Mouse (Mus musculus): ENCODE measurements at regions not wholly inside any gene's neighbourhood (a gene's known extent, or its start where the extent isn't known, plus 50 kb on each side); places are given as distances from the start of the nearest gene placed in this dataset.

DNA sequence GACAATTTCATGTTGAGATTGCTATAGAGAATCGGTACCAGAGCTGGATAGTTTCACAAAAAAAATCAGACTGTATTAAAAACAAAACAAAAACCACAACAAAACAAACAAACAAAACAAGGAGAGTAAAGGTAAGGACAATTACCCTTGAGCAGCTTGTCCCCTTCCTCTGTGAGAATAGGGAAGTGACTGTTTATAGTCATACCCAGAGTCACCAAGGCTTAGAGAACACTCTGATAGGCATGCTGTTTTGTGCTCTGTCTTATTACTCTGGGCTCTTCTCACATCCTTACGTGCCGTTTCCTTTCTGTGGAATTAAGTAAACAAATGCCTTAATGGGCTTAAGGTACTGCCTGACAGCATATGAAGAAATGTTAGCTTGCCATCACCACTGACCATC, 186.7 kb upstream of the Btg1 start:
- TF ChIP-seq CTCF (IDR thresholded peaks at IDR 0.05; ENCODE audit: extremely low read depth, insufficient read depth, low read length) (no peak), POLR2A (IDR thresholded peaks at IDR 0.05; ENCODE audit: extremely low read depth, insufficient read depth, low read length) (no peak)
